Mouse (Mus musculus) small intestine, adult 2 months (tissue): Measurements from ENCODE around the gene Eif2b1.

Experiments used
- CTCF ChIP-seq: fragments of 200-500 bp; IDR thresholded peaks from 2 replicates; pipeline ENCODE4 v1.5.1; 2012; ENCODE audit warnings: low read depth, mild to moderate bottlenecking, control low read depth, inconsistent platforms, low read length, moderate library complexity, mixed read lengths; ENCODE audit not compliant: insufficient replicate concordance, insufficient read length; ENCODE audit errors: extremely low read depth
- POLR2A ChIP-seq: fragments of 200-500 bp; IDR thresholded peaks from 2 replicates; pipeline ENCODE4 v1.6.1; 2012; ENCODE audit warnings: low read depth, mild to moderate bottlenecking, control low read depth, inconsistent platforms, low read length, moderate library complexity

- TF ChIP-seq CTCF (no peak), POLR2A (no peak)
These were observed 50.6 kb downstream of the Eif2b1 start for GRCm38 (mm10) chr5:124528351-124528750.
